In genomic region chr12:86431671-86432070, GRCm38 (mm10) we compare ENCODE assay signal across 12 mouse cellular contexts.
"Had no signal": no experiment of that assay in that cellular context is flagged by ENCODE, and none has a peak within 500 bp of the region (broad histone marks: within the 10 kb centered on the region; RNA-seq: fewer than 3 reads in every experiment).

No protein-coding gene starts in this region.

- DNase-seq: left cerebral cortex, postnatal 4 days; liver; liver, embryonic 13.5 days; liver, postnatal 0 days; lung, adult 18-20 months; lung, adult 2 months; lung, embryonic 14.5 days; lung, postnatal 10 days; lung, postnatal 14 days; lung, postnatal 36 days; lung, postnatal 4 days; midbrain, embryonic 14.5 days had no signal
